Mouse (Mus musculus) intestine, postnatal 0 days (tissue): ENCODE results near the gene Smarca2. TPM values are rescaled to one million over a fixed set of nuclear protein-coding genes. Genes with fewer than 3 reads are reported as not detected.

Experiments
- ATAC-seq: fragments of 200-750 bp; cut with Nextera tagmentation; 2 replicates; pipeline ENCODE4 v1.8.0; 2017; ENCODE audit warnings: mild to moderate bottlenecking, moderate TSS enrichment, moderate library complexity
- H3K27ac ChIP-seq: fragments of 300-500 bp; sonication (generic); 2 replicates; pipeline ENCODE4 v1.5.1; 2014; ENCODE audit warnings: mild to moderate bottlenecking, low read depth, low read length, moderate library complexity
- H3K27me3 ChIP-seq: fragments of 300-500 bp; sonication (generic); replicated peaks from 2 replicates; pipeline ENCODE4 v1.6.1; 2014; ENCODE audit warnings: low read length, mixed read lengths; ENCODE audit not compliant: control insufficient read depth, insufficient read depth
- H3K36me3 ChIP-seq: fragments of 300-500 bp; sonication (generic); 2 replicates; pipeline ENCODE4 v1.6.1; 2014; ENCODE audit warnings: mild to moderate bottlenecking, moderate library complexity; ENCODE audit not compliant: control insufficient read depth, insufficient read depth
- H3K4me1 ChIP-seq: fragments of 300-500 bp; sonication (generic); replicated peaks from 2 replicates; pipeline ENCODE4 v1.6.1; 2014; ENCODE audit warnings: antibody characterized with exemption, low read length, mixed read lengths; ENCODE audit not compliant: control insufficient read depth, insufficient read depth
- H3K4me2 ChIP-seq: fragments of 300-500 bp; sonication (generic); replicated peaks from 2 replicates; pipeline ENCODE4 v1.6.1; 2014; ENCODE audit warnings: low read depth, mild to moderate bottlenecking, moderate library complexity
- H3K4me3 ChIP-seq: fragments of 300-500 bp; sonication (generic); 2 replicates; pipeline ENCODE4 v1.5.1; 2014; ENCODE audit warnings: low read depth, low read length
- H3K9ac ChIP-seq: fragments of 300-500 bp; sonication (generic); 2 replicates; pipeline ENCODE4 v1.6.1; 2014; ENCODE audit warnings: mild to moderate bottlenecking, low read depth, low read length
- H3K9me3 ChIP-seq: fragments of 300-500 bp; sonication (generic); 2 replicates; pipeline ENCODE4 v1.6.1; 2016; ENCODE audit warnings: mixed run types; ENCODE audit not compliant: control insufficient read depth
- CTCF ChIP-seq: sonication (generic); IDR thresholded peaks from 2 replicates; pipeline ENCODE4 v1.5.1; 2016; ENCODE audit warnings: low read depth, mild to moderate bottlenecking, control low read depth, antibody characterized with exemption, moderate library complexity
- WGBS: fragments of 180-500 bp; shearing (Covaris S2); extraction: QIAGEN DNeasy Blood & Tissue Kit; methylation state at CpG from one replicate; pipeline ENCODE4 v1.1.7; 2014; 5-methylcytosine and 5-hydroxymethylcytosine counted together
- polyA plus RNA-seq: library from polyadenylated mRNA; unstranded; fragments of >200 nt; fragmentation: Nextera tagmentation; extraction: Ambion mirVana; gene quantifications from 2 replicates; pipeline ENCODE4 v1.2.1, GENCODE M21; 2015

Smarca2 gene
- polyA plus RNA-seq, 1 experiment from 2014 or later: 18.1 TPM

GRCm38 (mm10) chr19:26719161-26719560, 114.3 kb downstream of the Smarca2 start:
- Histone ChIP-seq H3K36me3 (peaks cover 22% of the 10 kb centered on the region), H3K4me3 (no peak overlapping the region), H3K4me2 (no peak overlapping the region), H3K4me1 (no peaks in the 10 kb centered on the region), H3K9ac (no peak overlapping the region), H3K27ac (no peak overlapping the region), H3K9me3 (no peaks in the 10 kb centered on the region), H3K27me3 (no peaks in the 10 kb centered on the region)
- TF ChIP-seq CTCF: no peak
- no peak for ATAC-seq
- 93% methylated on average over 7 of the region's 7 CpGs for WGBS

- Histone ChIP-seq H3K4me1 (no peaks in the 10 kb centered on the region), H3K9ac (no peak overlapping the region), H3K27ac (no peak overlapping the region), H3K4me3 (no peak overlapping the region), H3K36me3 (peaks cover 22% of the 10 kb centered on the region), H3K4me2 (no peak overlapping the region), H3K9me3 (no peaks in the 10 kb centered on the region), H3K27me3 (no peaks in the 10 kb centered on the region)
- no peak for ATAC-seq
- WGBS: 89% methylated on average over 6 of the region's 6 CpGs
- no peak for TF ChIP-seq CTCF
These were observed 116.9 kb downstream of the Smarca2 start for GRCm38 (mm10) chr19:26721741-26722140.

GRCm38 (mm10) chr19:26723899-26724298, 119.0 kb downstream of the Smarca2 start:
- H3K27me3 ChIP-seq: no peaks in the 10 kb centered on the region
- no peak for TF ChIP-seq CTCF
- H3K4me2 ChIP-seq: no peak overlapping the region
- peaks cover 19% of the 10 kb centered on the region for H3K36me3 ChIP-seq
- H3K9ac ChIP-seq: no peak overlapping the region
- no peaks in the 10 kb centered on the region for H3K9me3 ChIP-seq
- H3K27ac ChIP-seq: no peak overlapping the region
- WGBS: 89% methylated on average over 11 of the region's 11 CpGs
- no peak for ATAC-seq
- H3K4me1 ChIP-seq: no peaks in the 10 kb centered on the region
- no peak overlapping the region for H3K4me3 ChIP-seq

- H3K36me3 ChIP-seq: peaks cover 19% of the 10 kb centered on the region
These were observed 119.8 kb downstream of the Smarca2 start for GRCm38 (mm10) chr19:26724626-26725025.

GRCm38 (mm10) chr19:26727796-26728195, 122.9 kb downstream of the Smarca2 start:
- 58% methylated on average over 9 of the region's 9 CpGs for WGBS
- ATAC-seq: no peak
- H3K9ac ChIP-seq: no peak overlapping the region

More at GRCm38 (mm10) chr19:26724626-26725025, 119.8 kb downstream of the Smarca2 start:
- Histone ChIP-seq H3K9ac (no peak overlapping the region), H3K4me3 (no peak overlapping the region), H3K27ac (no peak overlapping the region), H3K27me3 (no peaks in the 10 kb centered on the region), H3K9me3 (no peaks in the 10 kb centered on the region), H3K4me2 (no peak overlapping the region), H3K4me1 (no peaks in the 10 kb centered on the region)
- ATAC-seq: no peak
- TF ChIP-seq CTCF: no peak
- 85% methylated on average over 3 of the region's 3 CpGs for WGBS

GRCm38 (mm10) chr19:26730486-26730885, 125.6 kb downstream of the Smarca2 start:
- no peaks in the 10 kb centered on the region for H3K4me1 ChIP-seq
- whole genome bisulfite sequencing: 65% methylated on average over 9 of the region's 9 CpGs
- H3K9me3 ChIP-seq: no peaks in the 10 kb centered on the region
- H3K4me3 ChIP-seq: no peak overlapping the region
- H3K27ac ChIP-seq: no peak overlapping the region
- no peak for TF ChIP-seq CTCF
- no peak for ATAC-seq
- H3K27me3 ChIP-seq: no peaks in the 10 kb centered on the region
- no peaks in the 10 kb centered on the region for H3K36me3 ChIP-seq
- H3K4me2 ChIP-seq: no peak overlapping the region
- no peak overlapping the region for H3K9ac ChIP-seq

More at GRCm38 (mm10) chr19:26727796-26728195, 122.9 kb downstream of the Smarca2 start:
- H3K27me3 ChIP-seq: no peaks in the 10 kb centered on the region
- H3K4me3 ChIP-seq: no peak overlapping the region
- no peak overlapping the region for H3K27ac ChIP-seq
- H3K9me3 ChIP-seq: no peaks in the 10 kb centered on the region
- no peak overlapping the region for H3K4me2 ChIP-seq
- H3K36me3 ChIP-seq: peaks cover 12% of the 10 kb centered on the region
- no peak for TF ChIP-seq CTCF
- no peaks in the 10 kb centered on the region for H3K4me1 ChIP-seq

- ATAC-seq: no peak
- Histone ChIP-seq H3K4me2 (no peak overlapping the region), H3K4me3 (no peak overlapping the region), H3K27me3 (no peaks in the 10 kb centered on the region), H3K4me1 (no peaks in the 10 kb centered on the region), H3K9ac (no peak overlapping the region), H3K27ac (no peak overlapping the region), H3K9me3 (no peaks in the 10 kb centered on the region), H3K36me3 (no peaks in the 10 kb centered on the region)
- WGBS: 78% methylated on average over 4 of the region's 4 CpGs
- no peak for TF ChIP-seq CTCF
These were observed 126.3 kb downstream of the Smarca2 start for GRCm38 (mm10) chr19:26731121-26731520.
